Mouse (Mus musculus): ENCODE data around the gene Tmem259.
A peak's percentile ranks its signal among the peaks of the same experiment; 100 is the strongest.

The Tmem259 gene

GRCm38 (mm10) chr10:79984195-79984816 is at the start of gene Tmem259:
Gene Tmem259 (minus strand): TSS chr10:79984330.
- peak; percentile 79 for DNase-seq

- no peak for DNase-seq
These were observed 48.8 kb upstream of the Tmem259 start for GRCm38 (mm10) chr10:80032799-80033480.

- no peak for DNase-seq
These were observed 46.6 kb upstream of the Tmem259 start for GRCm38 (mm10) chr10:80030736-80031135.

GRCm38 (mm10) chr10:80030191-80030590 is 46.1 kb upstream of the Tmem259 start:
- DNase-seq, result no peak

- DNase-seq, result no peak
These were observed 44.4 kb upstream of the Tmem259 start for GRCm38 (mm10) chr10:80028521-80028846.

GRCm38 (mm10) chr10:80027681-80028520 is 43.8 kb upstream of the Tmem259 start:
- no peak for DNase-seq

- no peak for DNase-seq
These were observed 41.8 kb upstream of the Tmem259 start for GRCm38 (mm10) chr10:80025889-80026288.

- no peak for DNase-seq
These were observed 41.3 kb upstream of the Tmem259 start for GRCm38 (mm10) chr10:80025463-80025862.

- no peak for DNase-seq
These were observed 40.9 kb upstream of the Tmem259 start for GRCm38 (mm10) chr10:80025044-80025347.

- DNase-seq, result no peak
These were observed 40.3 kb upstream of the Tmem259 start for GRCm38 (mm10) chr10:80024229-80025043.

- no peak for DNase-seq
These were observed 39.6 kb upstream of the Tmem259 start for GRCm38 (mm10) chr10:80023758-80024157.

GRCm38 (mm10) chr10:80022806-80023205 is 38.7 kb upstream of the Tmem259 start:
- DNase-seq, result no peak

- no peak for DNase-seq
These were observed 38.0 kb upstream of the Tmem259 start for GRCm38 (mm10) chr10:80022164-80022563.

- no peak for DNase-seq
These were observed 37.2 kb upstream of the Tmem259 start for GRCm38 (mm10) chr10:80021320-80021641.

- no peak for DNase-seq
These were observed 36.6 kb upstream of the Tmem259 start for GRCm38 (mm10) chr10:80020603-80021319.

GRCm38 (mm10) chr10:80020191-80020590 is 36.1 kb upstream of the Tmem259 start:
- DNase-seq, result no peak

GRCm38 (mm10) chr10:80019471-80020131 is 35.5 kb upstream of the Tmem259 start:
- DNase-seq, result no peak

GRCm38 (mm10) chr10:80018739-80019297 is 34.7 kb upstream of the Tmem259 start:
- no peak for DNase-seq

- DNase-seq, result no peak
These were observed 33.6 kb upstream of the Tmem259 start for GRCm38 (mm10) chr10:80017771-80018170.

GRCm38 (mm10) chr10:80017361-80017760 is 33.2 kb upstream of the Tmem259 start:
- no peak for DNase-seq

- no peak for DNase-seq
These were observed 32.8 kb upstream of the Tmem259 start for GRCm38 (mm10) chr10:80016931-80017330.

GRCm38 (mm10) chr10:80016511-80016910 is 32.4 kb upstream of the Tmem259 start, which contains the start of gene Arhgap45:
Gene Arhgap45 (plus strand): TSS chr10:80016653.
- DNase-seq, result no peak

Measured in right cerebral cortex, postnatal 14 days (tissue).